Mouse (Mus musculus): ENCODE results near the gene Mgst3. TPM values are rescaled to one million over a fixed set of nuclear protein-coding genes. Genes with fewer than 3 reads are reported as not detected.

The Mgst3 gene
- polyA plus RNA-seq (2012; rRNA removed), result 275 and 307 TPM in 2 replicates

GRCm38 (mm10) chr1:167393683-167394492 lies at the start of gene Mgst3:
Gene Mgst3 (minus strand): TSS chr1:167393841.

DNA sequence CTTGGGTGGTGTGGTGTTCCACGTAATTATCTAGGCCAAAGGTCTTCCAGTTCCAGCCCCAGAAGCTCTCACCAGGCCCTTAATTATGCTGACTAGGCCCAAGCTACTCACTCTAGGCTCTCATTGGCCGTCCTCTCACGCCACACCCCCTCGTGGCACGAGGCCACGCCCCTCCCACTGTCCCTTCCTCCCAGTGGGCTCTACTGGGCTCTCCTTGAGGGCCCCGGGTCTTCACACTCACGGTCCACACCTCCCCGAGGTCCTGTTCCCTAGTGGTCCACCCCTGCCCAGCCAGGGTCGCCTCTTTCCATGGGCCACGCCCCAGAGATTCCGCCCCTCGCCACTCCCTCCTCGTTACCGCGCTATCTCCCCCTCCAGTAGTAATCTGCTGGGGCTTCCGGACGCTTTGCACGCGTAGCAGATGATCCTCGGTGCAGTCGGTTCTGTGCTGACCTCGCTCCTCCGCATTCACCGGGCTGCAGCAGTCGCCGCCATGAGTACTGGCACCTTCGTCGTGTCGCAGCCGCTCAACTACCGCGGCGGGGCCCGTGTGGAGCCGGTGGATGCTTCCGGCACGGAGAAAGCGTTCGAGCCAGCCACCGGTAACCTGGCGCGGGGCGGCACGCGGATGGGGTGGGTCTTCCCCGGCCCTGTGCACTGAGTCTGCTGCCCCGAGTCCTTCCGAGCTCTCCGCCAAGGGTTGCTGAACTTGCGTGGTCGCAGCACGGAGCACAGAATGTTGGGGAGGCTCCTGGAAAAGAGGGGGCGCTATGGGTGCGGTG lies 43.6 kb downstream of the Mgst3 start, which contains the start of gene Aldh9a1:
Gene Aldh9a1, plus strand, starts transcription at position 177 of the 782 bp plus-strand sequence.

Other genes starting within 250 kb of the Mgst3 start
- gene Uck2, start 108.5 kb downstream of the Mgst3 start, polyA plus RNA-seq (2012; rRNA removed), result 17.4 and 18.8 TPM in 2 replicates
- gene Tmco1, start 85.5 kb downstream of the Mgst3 start, polyA plus RNA-seq (2012; rRNA removed), result 46.7 and 51.4 TPM in 2 replicates
- gene Aldh9a1, start 43.9 kb downstream of the Mgst3 start, polyA plus RNA-seq (2012; rRNA removed), result 27.2 and 31.4 TPM in 2 replicates
- gene Lrrc52, start 72.9 kb upstream of the Mgst3 start, polyA plus RNA-seq (2012; rRNA removed), result not detected in 2 replicates
- 0.05 and 0.25 TPM in 2 replicates for gene Rxrg, start 204.5 kb upstream of the Mgst3 start, polyA plus RNA-seq (2012; rRNA removed)